Mouse (Mus musculus) adrenal gland, postnatal 14 days (tissue): ENCODE results near the gene Afg3l1. TPM values are rescaled to one million over a fixed set of nuclear protein-coding genes. Genes with fewer than 3 reads are reported as not detected.
"Not testable (repeated sequence)": the region's sequence is repeated elsewhere in the genome, so short reads cannot be mapped to it uniquely, and the experiment has no call there.

Experiments used
- DNase-seq: peaks from one replicate; pipeline ENCODE4 v3.0.0; 2021; ENCODE audit warnings: mixed read lengths
- total RNA-seq: library from RNA; stranded (reverse); gene quantifications from 2 replicates; pipeline ENCODE4 v1.2.3, GENCODE M21; 2021

Gene Afg3l1
- total RNA-seq, 1 experiment from 2014 or later, result 63.9 TPM

DNA sequence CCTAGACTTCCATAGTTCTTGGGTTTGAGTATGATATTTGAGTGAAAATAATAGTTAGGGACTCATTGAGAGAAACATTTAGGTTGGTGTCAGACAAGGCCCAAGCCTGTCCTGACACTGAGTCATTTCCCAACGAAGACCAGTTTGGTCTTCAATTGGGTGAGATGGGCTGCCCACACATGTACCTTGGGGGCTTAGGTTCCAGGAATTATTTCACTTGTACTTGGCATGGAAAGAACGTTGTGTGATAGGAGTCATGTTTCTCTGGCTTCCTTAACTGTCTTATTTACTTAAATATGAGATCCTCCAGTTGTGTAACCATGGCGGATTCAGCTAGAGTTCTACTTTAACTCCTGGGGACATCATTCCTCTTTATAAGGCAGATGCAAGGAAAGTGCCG lies 14.1 kb upstream of the Afg3l1 start:
- DNase-seq, result no peak

DNA sequence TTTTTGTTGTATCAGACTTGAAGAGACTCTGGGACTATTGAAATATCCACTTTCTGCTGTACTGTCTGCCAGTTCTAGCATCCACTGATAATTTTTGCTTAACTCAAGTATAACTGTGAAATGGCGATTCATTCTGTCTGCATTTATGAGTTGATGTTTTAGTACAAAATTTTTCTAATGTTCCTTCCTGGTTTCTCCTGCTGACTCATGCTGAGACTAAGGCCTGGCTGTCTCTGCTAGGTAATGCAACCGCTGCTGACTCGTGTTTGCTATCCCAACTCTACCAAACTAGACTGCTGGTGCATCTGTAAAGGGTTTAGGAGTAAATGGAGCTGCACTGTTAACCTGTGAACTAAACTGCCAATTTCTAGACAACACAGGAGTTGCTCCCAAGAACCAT lies 10.2 kb upstream of the Afg3l1 start:
- no peak for DNase-seq

DNA sequence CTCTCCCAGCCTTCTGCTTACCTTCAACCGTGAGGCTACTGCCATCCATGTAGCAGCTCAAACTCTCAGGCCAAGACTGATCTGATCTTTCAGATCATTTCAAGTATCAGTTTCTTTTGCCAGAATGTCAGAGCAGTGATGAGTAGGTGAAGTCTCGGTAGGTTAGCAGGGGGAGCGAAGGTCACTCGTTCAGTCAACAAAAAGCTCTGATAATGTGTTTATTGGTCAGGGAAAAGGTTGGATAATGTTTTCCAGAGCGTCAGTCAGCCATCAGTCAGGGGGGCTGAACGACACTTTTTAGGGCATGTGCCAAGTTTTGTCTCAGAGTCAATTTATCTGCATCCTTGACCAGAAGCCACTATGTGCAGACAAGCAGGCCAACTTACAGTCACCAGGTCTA lies 4.7 kb upstream of the Afg3l1 start:
- DNase-seq, result not testable (repeated sequence)

DNA sequence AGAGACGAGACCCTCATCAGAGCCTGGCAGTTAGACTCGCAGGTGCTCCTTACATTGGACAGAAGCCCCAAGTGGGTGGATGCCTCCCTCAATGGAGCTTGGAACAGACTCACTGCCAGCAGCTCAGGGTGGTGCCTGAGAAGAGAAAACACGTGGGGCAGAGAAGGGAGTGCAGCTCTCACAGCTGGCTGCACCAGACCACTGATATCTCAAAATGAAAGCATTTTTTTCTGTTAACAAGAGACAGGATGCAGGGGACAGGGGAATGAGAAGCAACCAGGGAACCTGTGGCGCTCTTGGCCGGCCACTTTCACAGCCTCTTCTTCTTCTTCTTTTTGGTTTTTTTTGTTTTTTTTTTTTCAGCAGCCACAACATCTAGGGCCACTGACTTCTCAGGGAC lies 3.2 kb upstream of the Afg3l1 start:
- not testable (repeated sequence) for DNase-seq

DNA sequence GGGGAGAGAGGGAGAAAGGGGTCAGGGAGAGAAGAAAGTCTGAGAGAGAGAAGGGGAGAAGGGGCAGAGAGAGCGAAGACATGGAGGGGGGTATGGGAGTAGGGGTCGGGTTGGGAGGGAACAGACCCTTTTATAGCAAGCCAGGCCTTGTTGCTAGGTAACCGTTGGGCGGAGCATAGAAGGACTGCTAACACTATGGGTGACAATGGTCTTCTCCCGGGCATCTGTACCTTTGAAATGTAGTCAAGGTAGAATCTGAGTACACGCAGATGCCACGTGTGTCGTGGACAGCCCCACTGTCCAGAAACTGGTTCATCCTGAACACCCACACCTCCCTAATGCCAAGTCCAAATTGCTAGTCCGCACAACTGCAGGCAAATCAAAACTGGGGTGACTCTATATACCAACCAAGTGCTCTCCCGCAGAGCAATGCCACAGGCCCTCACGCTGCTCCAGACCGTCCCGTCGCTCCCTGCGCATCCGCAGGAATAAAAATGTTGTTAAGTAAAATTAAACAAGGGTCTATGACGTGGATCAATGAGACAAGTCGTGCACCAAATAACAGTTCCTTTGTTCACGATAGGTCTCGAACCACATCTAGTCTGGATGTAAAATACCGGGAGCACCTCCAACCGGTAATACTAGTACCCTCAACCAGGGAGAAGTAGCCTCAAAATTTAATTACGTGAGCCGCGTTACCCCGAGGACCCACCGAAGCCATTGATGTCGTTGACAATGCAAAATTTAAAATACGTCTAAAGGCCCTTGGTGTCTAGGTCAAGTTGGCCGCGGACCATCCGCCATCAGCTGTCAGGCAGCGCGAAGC lies 579 bp upstream of the Afg3l1 start:
- DNase-seq, result no peak

DNA sequence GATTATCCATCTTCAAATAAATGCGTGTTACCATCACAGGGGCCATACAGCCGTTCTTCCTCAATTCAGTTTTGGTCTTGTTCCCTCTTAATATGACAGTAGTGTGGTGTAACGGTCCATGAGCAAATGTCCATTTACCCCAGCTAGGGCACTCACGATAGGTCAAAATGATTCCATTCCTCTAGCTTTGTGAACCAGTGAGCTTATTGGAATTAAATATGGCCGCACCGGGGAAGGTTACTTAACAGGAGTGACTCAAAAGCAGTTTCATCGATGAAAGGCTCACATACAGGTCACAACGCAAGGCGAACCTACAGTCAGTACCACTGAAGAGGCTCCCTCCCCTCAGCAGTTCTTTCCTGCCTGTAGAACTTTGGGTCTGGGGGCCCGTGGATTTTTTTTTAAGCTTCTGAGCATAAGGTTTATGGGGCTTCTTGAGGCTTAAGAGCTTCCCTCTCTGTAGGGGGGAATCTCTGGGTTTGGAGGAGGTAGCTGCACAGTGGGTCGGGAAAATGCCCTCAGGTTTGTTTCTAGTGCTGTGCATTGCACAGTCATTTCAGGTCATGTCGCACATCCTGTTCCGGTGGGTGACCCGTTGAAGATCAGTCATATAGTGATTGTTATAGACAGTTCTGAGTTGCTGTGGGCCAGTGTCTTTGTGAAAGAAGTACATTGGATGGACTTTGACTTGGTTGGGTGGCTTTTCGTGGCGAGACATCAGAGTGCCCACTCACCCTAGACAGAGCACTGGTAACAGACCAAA lies 934 bp downstream of the Afg3l1 start:
- DNase-seq, result peak; percentile 32

DNA sequence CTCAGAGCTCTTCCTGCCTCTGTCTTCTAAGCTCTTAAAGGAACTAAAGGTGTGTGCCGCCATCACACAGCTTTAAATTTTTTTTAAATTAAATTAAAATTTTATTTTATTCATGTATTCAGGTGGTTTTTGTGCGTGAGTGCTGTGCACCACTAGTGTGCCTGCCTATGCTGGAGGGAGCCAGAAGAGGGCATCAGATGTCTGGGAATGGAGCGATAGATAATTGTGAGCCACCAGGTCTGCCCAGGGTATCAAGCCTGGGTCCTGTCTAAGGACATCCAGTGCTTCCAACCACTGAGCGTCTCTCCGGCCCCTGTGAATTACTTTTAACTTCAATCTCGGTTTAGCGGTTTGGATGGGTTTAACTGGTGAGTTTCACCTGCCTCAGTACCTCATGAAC lies 4.9 kb downstream of the Afg3l1 start:
- peak; percentile 36 for DNase-seq

DNA sequence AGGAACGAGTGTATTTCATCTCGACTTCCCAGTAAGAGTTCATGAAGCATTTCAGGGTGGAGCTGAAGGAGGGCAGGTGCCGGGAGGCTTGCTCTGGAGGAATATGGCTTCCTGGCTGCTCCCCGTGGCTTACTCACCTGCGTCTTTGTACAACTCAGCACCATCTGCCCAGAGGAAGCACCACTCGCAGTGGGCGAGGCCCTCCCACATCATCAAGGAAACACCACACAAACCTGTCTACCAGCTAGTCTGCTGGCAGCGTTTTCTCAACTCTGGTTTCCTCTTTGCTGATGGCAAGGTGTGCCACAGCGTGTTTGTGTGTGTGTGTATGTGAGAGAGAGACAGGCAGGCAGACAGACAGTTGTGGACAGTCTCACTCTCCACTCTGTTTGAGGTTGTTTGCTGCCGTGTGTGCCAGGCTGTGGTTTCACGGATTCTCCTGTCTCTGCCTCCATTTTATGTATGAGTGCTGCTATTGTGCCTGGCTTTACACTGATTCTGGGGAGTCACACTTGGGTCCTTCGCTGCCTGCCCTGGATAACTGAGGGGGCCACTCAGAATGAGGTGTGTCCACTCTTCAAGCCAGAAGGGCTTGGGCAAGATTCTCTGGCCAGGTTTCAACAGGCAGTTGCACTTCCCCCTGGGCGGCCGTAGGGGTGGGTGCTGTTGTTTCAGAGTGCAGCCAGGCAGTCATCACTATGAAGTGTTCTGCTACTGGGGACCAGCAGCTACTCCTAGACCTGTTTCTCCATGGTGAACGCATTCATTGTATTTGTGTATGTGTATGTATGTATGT lies 13.8 kb downstream of the Afg3l1 start:
- no peak for DNase-seq

DNA sequence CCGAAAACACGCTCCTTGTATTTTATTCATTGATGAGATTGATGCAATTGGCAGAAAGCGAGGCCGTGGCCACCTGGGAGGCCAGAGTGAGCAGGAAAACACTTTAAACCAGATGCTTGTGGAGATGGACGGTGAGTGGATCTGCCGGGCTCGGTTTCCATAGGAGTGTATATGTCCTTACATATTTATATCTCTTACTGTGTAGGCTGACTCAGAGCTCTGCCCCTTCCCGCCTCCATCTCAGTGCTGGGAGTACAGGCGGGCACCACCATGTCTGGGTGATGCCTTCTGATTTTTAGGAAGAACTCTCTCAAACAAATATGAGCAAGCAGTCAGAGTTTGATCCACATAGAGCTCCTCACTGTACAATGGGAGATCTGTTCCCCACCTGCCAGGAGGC lies 15.2 kb downstream of the Afg3l1 start:
- DNase-seq, result no peak

DNA sequence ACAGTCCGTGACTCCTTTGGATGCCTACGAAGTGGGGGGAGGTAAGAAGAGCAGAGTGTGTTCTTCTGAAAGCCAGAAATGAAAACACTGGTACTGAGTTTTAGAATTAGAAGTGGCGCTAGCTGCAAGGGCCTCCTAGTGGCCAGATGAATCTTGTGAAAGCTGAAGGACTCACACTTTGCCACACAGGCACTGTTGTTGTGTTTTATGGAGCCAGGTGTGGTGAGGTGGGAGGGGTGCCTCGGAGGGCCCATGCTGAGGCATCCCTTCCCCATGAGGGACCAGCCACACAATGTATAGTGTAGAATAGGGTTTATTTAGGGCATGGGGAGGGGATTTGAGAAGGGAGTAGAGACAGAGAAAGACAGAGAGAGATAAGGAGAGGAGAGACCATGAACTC lies 20.0 kb downstream of the Afg3l1 start:
- no peak for DNase-seq

DNA sequence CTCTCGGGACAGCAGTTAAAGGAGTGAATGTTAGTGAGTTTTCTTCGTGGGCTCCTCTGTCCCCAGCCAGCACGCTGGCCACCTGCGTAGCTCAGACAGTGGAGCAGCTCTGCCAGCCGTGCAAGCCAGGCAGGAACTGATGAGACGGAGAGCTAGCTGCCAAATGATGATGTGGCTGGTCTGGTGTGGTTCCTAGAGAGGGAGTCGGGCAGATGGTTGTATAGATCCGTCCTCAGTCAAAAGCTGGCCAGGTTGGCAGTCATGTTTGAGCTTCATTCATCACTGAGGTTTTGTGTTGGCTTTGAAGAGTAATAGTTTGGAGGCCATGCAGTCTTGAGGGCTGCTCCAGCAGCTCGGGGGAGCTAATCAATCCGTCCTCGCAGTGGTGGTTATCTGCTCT lies 21.3 kb downstream of the Afg3l1 start:
- no peak for DNase-seq

DNA sequence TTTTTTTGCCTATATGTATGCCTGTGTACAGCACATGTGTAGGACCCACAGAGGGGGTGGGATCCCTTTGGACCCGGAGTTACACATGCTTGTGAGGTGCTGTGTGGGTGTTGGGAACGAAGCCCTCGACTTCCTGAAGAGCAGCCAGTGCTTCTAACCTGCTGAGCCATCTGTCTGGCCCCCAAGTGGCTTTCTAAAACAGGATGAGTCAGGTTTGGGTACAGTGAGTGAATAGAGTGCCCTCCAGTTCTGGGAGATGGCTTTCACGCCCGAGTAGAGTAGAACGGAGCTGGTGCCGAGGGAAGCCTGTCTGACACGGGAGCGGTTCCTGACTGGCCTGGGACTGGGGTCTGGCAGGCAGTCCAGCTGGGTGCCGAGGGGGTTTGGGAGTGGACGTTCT lies 21.9 kb downstream of the Afg3l1 start:
- DNase-seq, result no peak

DNA sequence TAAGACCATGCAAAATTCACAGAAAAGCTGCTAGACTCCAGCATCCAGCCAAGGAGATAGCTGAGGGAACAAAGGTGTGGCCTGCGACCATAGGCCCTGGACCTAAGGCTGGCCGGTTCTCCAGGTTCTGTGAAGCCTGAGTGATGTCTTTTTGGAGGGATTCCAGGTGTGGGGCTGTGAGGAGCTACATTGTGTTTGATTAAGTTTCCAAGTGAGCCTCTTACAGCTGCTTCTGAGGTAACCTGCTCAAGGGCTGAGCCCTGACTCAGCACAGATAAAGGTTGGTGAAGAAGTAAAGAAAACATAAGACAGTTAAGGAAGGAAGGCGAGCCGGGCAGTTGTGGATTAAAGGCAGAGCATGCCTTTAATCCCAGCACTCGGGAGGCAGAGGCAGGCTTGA lies 24.5 kb downstream of the Afg3l1 start:
- no peak for DNase-seq

DNA sequence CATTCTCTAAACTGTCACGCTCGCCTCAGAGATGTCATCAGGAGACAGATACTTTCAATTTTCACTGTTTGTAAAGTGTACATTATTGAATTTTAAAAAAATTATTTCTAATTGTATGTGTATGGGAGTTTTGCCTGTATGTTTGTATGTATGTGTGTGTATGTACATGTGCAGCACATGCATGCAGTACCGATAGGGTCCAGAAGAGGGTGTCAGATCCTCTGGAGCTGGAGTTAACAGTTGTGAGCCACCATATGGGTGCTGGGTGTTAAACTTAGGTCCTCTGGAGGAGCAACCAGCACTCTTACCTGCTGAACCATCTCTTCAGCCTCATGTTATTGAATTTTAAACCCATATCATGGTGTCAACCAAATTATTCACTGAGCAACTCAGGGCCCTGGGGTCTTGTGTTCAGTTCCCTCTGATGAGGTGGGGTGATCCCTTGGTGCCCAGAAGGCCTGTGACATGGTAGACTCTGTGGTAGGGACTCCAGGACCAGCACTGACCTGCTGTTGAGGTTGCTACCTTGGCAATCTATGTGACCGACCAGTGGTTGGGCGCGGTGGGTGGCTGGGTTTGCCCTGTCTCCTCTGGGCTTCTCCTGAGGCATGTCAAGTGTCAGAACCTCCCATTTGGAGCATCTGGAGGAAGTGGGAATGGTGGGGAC lies 26.2 kb downstream of the Afg3l1 start:
- DNase-seq, result no peak

DNA sequence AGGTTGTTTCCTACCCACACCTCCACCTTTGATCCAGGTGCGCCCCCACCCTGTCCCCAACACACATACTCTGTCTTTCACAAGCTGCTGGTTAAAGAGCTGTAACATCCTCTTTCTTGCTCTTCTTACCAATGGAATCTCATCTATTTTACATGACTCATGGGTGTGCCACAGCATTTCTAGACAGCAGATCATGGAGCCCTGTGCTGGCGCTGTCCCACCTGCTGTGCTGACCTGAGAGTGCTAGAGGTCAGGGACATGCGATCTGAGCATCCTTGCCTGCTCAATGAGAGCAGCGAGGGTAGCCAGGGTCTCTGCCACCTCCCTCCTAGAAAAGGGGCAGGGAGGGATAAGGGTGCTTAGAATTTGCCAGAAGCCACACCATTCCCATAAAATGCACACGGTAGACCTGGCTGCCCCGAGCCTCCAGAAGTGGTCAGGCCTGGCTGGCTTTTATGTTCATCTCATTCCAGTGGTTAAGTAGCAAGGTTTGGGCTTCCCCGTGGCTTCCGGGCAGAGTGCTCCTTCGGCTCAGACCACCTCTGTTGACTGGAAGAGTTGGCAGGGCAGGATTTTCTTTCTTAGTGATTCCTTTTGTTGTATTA lies 27.0 kb downstream of the Afg3l1 start:
- no peak for DNase-seq

DNA sequence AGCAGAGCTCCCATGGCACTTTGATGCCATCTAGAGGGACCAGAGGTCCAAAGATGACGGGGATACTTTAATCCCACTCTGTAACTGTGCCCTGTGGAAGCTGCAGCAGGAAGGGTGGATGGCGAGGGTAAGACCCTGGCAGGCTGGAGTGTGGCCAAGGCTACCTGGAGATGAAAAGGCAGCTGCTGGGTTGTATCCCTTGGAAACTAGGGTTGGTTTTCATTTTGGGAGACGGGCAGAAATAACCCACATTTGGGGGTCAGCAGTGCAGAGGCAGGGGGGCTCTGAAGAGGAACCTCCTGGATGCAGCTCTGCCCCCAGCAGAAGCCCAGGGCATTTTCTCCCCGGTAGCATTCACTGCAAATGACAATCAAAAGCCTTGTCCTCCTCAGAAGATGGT lies 27.6 kb downstream of the Afg3l1 start:
- DNase-seq, result no peak

DNA sequence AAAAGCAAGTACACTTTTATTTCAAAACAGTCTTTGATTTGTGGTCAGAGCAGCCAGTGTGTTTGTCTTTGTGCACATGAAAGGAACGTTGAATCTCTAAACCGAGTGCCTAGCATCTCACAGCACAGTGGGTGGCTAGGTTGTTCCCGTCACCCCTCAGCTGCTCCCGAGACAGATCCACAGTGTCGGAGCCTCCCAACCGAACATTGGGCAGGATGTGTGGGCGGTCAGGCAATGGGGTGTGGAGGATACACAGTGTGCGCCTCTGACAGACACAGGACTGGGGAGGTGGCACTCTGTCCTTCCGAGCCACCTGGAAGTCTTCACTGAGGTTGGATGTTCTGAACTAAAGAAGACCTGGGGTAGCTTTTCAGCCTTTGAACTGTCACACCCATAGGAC lies 28.0 kb downstream of the Afg3l1 start:
- DNase-seq, result no peak

DNA sequence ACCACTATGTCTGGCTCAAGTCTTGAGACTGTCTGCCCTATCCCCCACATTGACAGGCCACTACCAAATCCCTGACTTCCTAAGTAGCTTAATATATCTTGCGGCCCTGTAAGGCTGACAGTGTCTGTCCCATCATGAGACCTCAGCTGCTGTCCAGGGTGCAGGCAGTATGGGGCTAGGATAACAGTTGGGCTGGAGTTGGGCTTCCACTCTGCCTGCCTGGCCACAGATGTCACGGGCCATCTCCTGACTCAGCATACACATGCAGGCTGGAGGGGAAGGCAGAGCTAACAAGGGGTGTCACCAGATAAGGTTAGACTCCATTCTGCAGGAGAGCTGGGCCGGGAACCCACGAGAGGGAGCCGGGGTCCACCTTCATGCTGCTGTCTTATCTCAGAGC lies 29.4 kb downstream of the Afg3l1 start:
- no peak for DNase-seq

DNA sequence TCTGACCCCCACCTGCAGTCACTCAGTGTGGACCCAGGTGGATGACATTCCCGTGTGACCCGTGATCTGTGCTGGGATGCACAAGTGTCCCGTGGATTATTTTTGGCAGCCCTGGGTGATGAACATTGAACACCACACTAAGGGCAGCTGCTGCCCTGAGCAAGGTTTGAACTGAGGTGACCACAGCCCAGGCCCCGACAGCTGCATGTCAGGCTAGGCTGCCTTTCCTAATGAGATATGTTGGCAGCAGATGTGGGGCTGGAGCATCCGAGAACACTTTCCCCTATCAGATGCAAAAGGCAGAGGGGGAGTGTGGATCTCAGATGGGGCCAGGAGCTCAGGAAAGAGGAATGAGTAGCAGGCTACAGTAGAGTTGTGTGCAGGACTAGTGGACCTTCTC lies 33.1 kb downstream of the Afg3l1 start:
- no peak for DNase-seq

DNA sequence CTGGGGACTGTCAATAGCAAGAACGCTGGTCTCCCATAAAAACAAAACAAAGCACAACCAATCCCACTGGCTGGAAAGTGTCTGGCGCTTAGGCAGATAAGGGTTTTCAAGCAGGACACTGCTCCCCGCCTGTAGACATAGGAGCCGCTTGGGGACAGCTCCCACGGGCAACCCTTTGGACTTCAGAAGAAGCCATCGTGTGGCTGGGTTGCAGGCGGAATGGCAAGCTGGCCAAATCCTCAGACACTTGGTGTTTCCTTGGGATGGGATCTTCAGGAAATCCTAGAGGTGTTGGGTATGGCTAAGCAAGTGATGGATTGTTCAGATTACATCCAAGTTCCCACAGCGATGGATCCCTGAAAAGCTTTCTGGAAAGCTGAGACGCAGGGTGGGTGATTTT lies 36.4 kb downstream of the Afg3l1 start:
- no peak for DNase-seq

DNA sequence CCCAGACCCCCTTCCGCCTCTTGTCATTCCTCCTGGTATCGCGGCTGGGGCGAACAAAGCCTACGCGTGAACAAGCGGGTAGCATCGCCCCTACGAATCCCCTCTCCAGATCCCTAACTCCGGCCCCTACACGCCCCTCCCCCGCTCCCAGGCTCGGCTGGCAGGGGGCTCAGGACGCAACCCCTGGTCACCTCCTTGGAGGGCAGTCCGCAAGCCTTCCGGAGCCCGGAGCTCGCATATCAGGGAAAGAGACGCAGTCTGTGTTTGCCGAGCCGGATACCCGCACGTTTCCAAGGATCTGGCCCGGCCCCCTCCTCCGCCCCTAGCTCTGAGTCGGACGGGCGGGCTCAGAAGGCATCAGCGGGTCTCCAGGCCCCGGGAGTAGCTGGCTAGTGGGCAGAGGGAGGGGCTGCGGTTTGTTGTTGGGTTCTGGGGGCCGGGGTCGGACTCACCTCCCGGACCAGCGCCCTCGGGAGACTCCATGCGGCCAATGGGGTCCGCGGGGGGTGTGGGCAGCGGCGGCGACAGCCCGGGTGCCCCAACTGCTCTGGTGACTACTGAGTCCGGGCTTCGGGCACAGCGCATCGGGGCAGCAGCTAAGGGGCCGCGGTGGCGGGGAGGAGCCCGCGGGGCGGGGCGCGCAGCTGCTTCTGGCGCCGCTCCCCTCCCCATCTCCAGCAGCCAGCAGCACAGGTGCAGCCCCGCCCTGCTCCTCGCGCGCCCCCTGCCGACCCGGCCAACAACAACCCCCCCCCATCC lies 37.3 kb downstream of the Afg3l1 start, which contains the start of gene Dbndd1:
Gene Dbndd1 (minus strand): TSS at position 683 of the 759 bp plus-strand sequence.
- DNase-seq, result peak; percentile 50
